Mouse (Mus musculus) skeletal muscle tissue, adult 2 months (tissue): ENCODE data around the gene Fat3.

Source experiments
- DNase-seq: peaks from one replicate; pipeline ENCODE4 v3.0.0-alpha.2; 2012; ENCODE audit warnings: low read depth, low spot score

The Fat3 gene

GRCm38 (mm10) chr9:16501186-16501711, at the start of gene Fat3:
Fat3 (minus strand) TSS chr9:16501285.
- DNase-seq = no peak

GRCm38 (mm10) chr9:16532884-16533283, 31.8 kb upstream of the Fat3 start:
- DNase-seq = no peak

- DNase-seq = no peak
Measured at GRCm38 (mm10) chr9:16517543-16517942, 16.5 kb upstream of the Fat3 start.

GRCm38 (mm10) chr9:16512005-16512404, 10.9 kb upstream of the Fat3 start:
- no peak for DNase-seq

- no peak for DNase-seq
Measured at GRCm38 (mm10) chr9:16503776-16504175, 2.7 kb upstream of the Fat3 start.

- DNase-seq = no peak
Measured at GRCm38 (mm10) chr9:16502673-16503343, 1.7 kb upstream of the Fat3 start.

GRCm38 (mm10) chr9:16501990-16502672, 1.0 kb upstream of the Fat3 start:
- DNase-seq = no peak

- no peak for DNase-seq
Measured at GRCm38 (mm10) chr9:16500382-16501185, 501 bp downstream of the Fat3 start.

- no peak for DNase-seq
Measured at GRCm38 (mm10) chr9:16499621-16500381, 1.3 kb downstream of the Fat3 start.

GRCm38 (mm10) chr9:16498876-16499275, 2.2 kb downstream of the Fat3 start:
- DNase-seq = no peak

GRCm38 (mm10) chr9:16497361-16497760, 3.7 kb downstream of the Fat3 start:
- no peak for DNase-seq

GRCm38 (mm10) chr9:16496331-16496730, 4.8 kb downstream of the Fat3 start:
- no peak for DNase-seq

GRCm38 (mm10) chr9:16489661-16490060, 11.4 kb downstream of the Fat3 start:
- no peak for DNase-seq

- DNase-seq = no peak
Measured at GRCm38 (mm10) chr9:16487565-16487964, 13.5 kb downstream of the Fat3 start.

GRCm38 (mm10) chr9:16486229-16486628, 14.9 kb downstream of the Fat3 start:
- no peak for DNase-seq

GRCm38 (mm10) chr9:16485173-16485572, 15.9 kb downstream of the Fat3 start:
- DNase-seq = no peak

- no peak for DNase-seq
Measured at GRCm38 (mm10) chr9:16484765-16485164, 16.3 kb downstream of the Fat3 start.

- DNase-seq = no peak
Measured at GRCm38 (mm10) chr9:16461491-16461890, 39.6 kb downstream of the Fat3 start.

- DNase-seq = no peak
Measured at GRCm38 (mm10) chr9:16460591-16460990, 40.5 kb downstream of the Fat3 start.

- DNase-seq = no peak
Measured at GRCm38 (mm10) chr9:16441930-16442329, 59.2 kb downstream of the Fat3 start.

- no peak for DNase-seq
Measured at GRCm38 (mm10) chr9:16440638-16441037, 60.4 kb downstream of the Fat3 start.
